In the genomic region with DNA sequence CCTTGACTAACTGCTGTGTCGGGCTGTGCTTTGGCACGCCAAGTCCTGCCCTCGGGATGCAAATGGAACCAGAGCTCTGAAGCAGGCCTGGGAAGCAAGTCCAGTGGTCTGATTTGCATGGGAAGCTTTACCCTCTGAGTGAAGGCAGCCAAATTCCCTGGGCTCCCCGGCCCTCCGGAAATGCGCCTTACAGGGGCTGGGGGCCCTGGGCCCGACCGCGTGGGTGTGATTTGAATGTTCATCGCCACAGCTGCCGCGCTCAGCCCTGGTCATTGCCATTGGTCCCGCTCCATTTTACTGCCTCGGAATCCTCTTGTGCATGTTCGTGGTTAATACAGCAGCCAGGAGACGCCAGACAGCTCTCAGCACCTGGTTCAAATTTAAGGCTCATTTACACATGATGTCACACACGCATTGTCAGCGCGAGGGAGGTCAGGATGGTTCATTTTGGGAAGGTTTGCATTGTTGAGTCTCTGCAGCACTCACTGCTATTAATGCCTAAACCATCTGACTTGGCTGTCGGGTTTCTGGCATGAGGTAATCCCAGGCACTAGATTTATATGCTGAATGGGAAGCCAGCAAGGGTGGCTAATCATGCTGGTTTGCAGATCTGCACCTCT, we compare ENCODE assay signal across 8 mouse cellular contexts.
DNase-seq lines count a peak whose midpoint lies in the region; ATAC-seq and TF ChIP-seq lines count a peak whose summit lies in the region.

No protein-coding gene starts in this region.

- WGBS in lung, embryonic 16.5 days, result 30% methylated on average over 20 of the region's 20 CpGs
- 31% methylated on average over 20 of the region's 20 CpGs for WGBS in hindbrain, embryonic 11.5 days
- 22% methylated on average over 20 of the region's 20 CpGs for WGBS in neural tube, embryonic 11.5 days
- WGBS in cerebellum, adult 2 months, result 35% methylated on average over 20 of the region's 20 CpGs

- TF ChIP-seq POLR2A in cerebellum, adult 2 months (IDR thresholded peaks at IDR 0.05; ENCODE audit: borderline replicate concordance, insufficient read depth, low read length), result no peak

- no peak for DNase-seq in lung, postnatal 10 days
- peak; percentile 59 for DNase-seq in embryo, embryonic 9.5 days (ENCODE audit: extremely low spot score)
- DNase-seq in hindbrain, embryonic 11.5 days (ENCODE audit: low spot score), result peak; percentile 32
- peak; percentile 28 for DNase-seq in neural tube, embryonic 11.5 days (ENCODE audit: low spot score)
- no peak for DNase-seq in layer of hippocampus, postnatal 25 days (ENCODE audit: extremely low spot score in 1 of 2, low spot score in 1 of 2)
- DNase-seq in cerebellum, adult 2 months, result no peak
- no peak for DNase-seq in thymus, postnatal 0 days (ENCODE audit: low spot score)

- ATAC-seq in lung, embryonic 16.5 days (ENCODE audit: low read depth), result peak; percentile 48; the same call in 1 of the 2 replicates
- ATAC-seq in hindbrain, embryonic 11.5 days (ENCODE audit: low FRiP score), result no peak
- no peak for ATAC-seq in neural tube, embryonic 11.5 days (ENCODE audit: insufficient read depth, low FRiP score, low TSS enrichment)

- H3K27ac ChIP-seq in lung, embryonic 16.5 days (ENCODE audit: low read length), result no peak overlapping the region
- no peak overlapping the region for H3K27ac ChIP-seq in hindbrain, embryonic 11.5 days (ENCODE audit: low read depth, low read length)
- H3K27ac ChIP-seq in neural tube, embryonic 11.5 days (ENCODE audit: low read depth, low read length), result no peak overlapping the region
- no peak overlapping the region for H3K27ac ChIP-seq in cerebellum, adult 2 months (ENCODE audit: insufficient read depth, low read length)

- H3K4me3 ChIP-seq in lung, embryonic 16.5 days (ENCODE audit: low read length), result no peak overlapping the region
- no peak overlapping the region for H3K4me3 ChIP-seq in hindbrain, embryonic 11.5 days (ENCODE audit: low read depth, low read length)
- H3K4me3 ChIP-seq in neural tube, embryonic 11.5 days (ENCODE audit: low read depth, low read length), result no peak overlapping the region
- no peak overlapping the region for H3K4me3 ChIP-seq in cerebellum, adult 2 months (replicated peaks; ENCODE audit: insufficient read depth, low read depth, low read length)

- no peaks in the 10 kb centered on the region for H3K9me3 ChIP-seq in lung, embryonic 16.5 days (ENCODE audit: control insufficient read depth, low read length)
- no peaks in the 10 kb centered on the region for H3K9me3 ChIP-seq in hindbrain, embryonic 11.5 days (ENCODE audit: control insufficient read depth, low read length)
- no peaks in the 10 kb centered on the region for H3K9me3 ChIP-seq in neural tube, embryonic 11.5 days (ENCODE audit: control insufficient read depth, low read length)

- H3K4me1 ChIP-seq in lung, embryonic 16.5 days (replicated peaks; ENCODE audit: control insufficient read depth, insufficient read depth, low read length), result no peaks in the 10 kb centered on the region
- no peaks in the 10 kb centered on the region for H3K4me1 ChIP-seq in hindbrain, embryonic 11.5 days (replicated peaks; ENCODE audit: control insufficient read depth, insufficient read depth, low read length)
- 0 out of 2 replicates have a peak, but pooled peaks cover 2% of the 10 kb centered on the region for H3K4me1 ChIP-seq in neural tube, embryonic 11.5 days (ENCODE audit: control insufficient read depth, insufficient read depth, low read length)
- H3K4me1 ChIP-seq in cerebellum, adult 2 months (ENCODE audit: control insufficient read depth, insufficient read depth, low read length), result peaks cover 9% of the 10 kb centered on the region

- H3K27me3 ChIP-seq in lung, embryonic 16.5 days (ENCODE audit: control insufficient read depth, insufficient read depth, low read depth, low read length), result no peaks in the 10 kb centered on the region
- no peaks in the 10 kb centered on the region for H3K27me3 ChIP-seq in hindbrain, embryonic 11.5 days (ENCODE audit: control insufficient read depth, insufficient read depth, low read length)
- H3K27me3 ChIP-seq in neural tube, embryonic 11.5 days (ENCODE audit: control insufficient read depth, insufficient read depth, low read length), result no peaks in the 10 kb centered on the region
- H3K27me3 ChIP-seq in cerebellum, adult 2 months (ENCODE audit: control insufficient read depth, insufficient read depth, low read length), result no peaks in the 10 kb centered on the region

- H3K9ac ChIP-seq in lung, embryonic 16.5 days (ENCODE audit: low read length), result no peak overlapping the region
- no peak overlapping the region for H3K9ac ChIP-seq in hindbrain, embryonic 11.5 days (ENCODE audit: low read depth, low read length)
- no peak overlapping the region for H3K9ac ChIP-seq in neural tube, embryonic 11.5 days (ENCODE audit: low read length)

- no peaks in the 10 kb centered on the region for H3K36me3 ChIP-seq in lung, embryonic 16.5 days (ENCODE audit: control insufficient read depth, insufficient read depth, low read length)
- H3K36me3 ChIP-seq in hindbrain, embryonic 11.5 days (ENCODE audit: control insufficient read depth, insufficient read depth, low read length), result no peaks in the 10 kb centered on the region
- no peaks in the 10 kb centered on the region for H3K36me3 ChIP-seq in neural tube, embryonic 11.5 days (ENCODE audit: control insufficient read depth, insufficient read depth, low read length)

- H3K4me2 ChIP-seq in lung, embryonic 16.5 days (ENCODE audit: low read depth, low read length), result no peak overlapping the region
- H3K4me2 ChIP-seq in hindbrain, embryonic 11.5 days (replicated peaks; ENCODE audit: low read depth, low read length), result no peak overlapping the region
- H3K4me2 ChIP-seq in neural tube, embryonic 11.5 days (ENCODE audit: low read depth), result no peak overlapping the region

- TF ChIP-seq CTCF in cerebellum, adult 2 months (IDR thresholded peaks at IDR 0.05; ENCODE audit: borderline replicate concordance, insufficient read depth, low read depth, low read length), result no peak

Comparison
In these comparisons a context has a peak if more than half of its experiments do, and no peak if none do; other contexts are left out.
1. DNase-seq: peak in embryo, embryonic 9.5 days (single experiment), hindbrain, embryonic 11.5 days (single experiment) and neural tube, embryonic 11.5 days (single experiment); none in lung, postnatal 10 days (single experiment), layer of hippocampus, postnatal 25 days (0 of 2), cerebellum, adult 2 months (0 of 2) and thymus, postnatal 0 days (single experiment).